Mouse (Mus musculus) small intestine, adult 2 months (tissue): ENCODE data around the gene Cacna2d4.

Experiments
- CTCF ChIP-seq: fragments of 200-500 bp; IDR thresholded peaks from 2 replicates; pipeline ENCODE4 v1.5.1; 2012; ENCODE audit warnings: low read depth, mild to moderate bottlenecking, control low read depth, inconsistent platforms, low read length, moderate library complexity, mixed read lengths; ENCODE audit not compliant: insufficient replicate concordance, insufficient read length; ENCODE audit errors: extremely low read depth
- POLR2A ChIP-seq: fragments of 200-500 bp; IDR thresholded peaks from 2 replicates; pipeline ENCODE4 v1.6.1; 2012; ENCODE audit warnings: low read depth, mild to moderate bottlenecking, control low read depth, inconsistent platforms, low read length, moderate library complexity

DNA sequence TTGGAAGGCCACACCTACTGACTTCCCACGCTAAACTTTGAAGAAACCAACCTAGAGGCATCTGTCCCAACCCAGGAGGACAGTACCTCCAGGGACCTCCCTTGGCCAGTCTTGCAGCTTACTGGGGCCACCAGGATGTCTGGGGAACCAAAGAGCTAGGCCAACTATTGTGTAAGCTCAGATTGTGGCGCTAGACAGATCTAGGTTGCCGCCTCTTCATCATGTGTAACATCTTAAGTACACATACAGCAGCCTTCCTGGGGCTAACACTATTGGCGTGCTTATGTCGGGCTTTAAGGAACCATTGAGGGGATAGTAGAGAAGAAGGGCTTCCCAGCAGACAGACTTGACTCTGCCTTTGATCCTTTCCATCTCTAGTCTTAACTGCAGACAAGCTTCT is 111.5 kb downstream of the Cacna2d4 start:
- TF ChIP-seq POLR2A (no peak), CTCF (no peak)
